Mouse (Mus musculus) myocyte (in vitro differentiated cells): Measurements from ENCODE around the gene Rimklb. TPM values are rescaled to one million over a fixed set of nuclear protein-coding genes. Genes with fewer than 3 reads are reported as not detected.

Experiments used
- H3K27me3 ChIP-seq: one replicate; pipeline ENCODE4 v1.6.1; 2011; ENCODE audit not compliant: control insufficient read depth, insufficient read depth, insufficient read length
- H3K36me3 ChIP-seq: one replicate; pipeline ENCODE4 v1.6.1; 2011; ENCODE audit not compliant: control insufficient read depth, insufficient read depth
- H3K4me2 ChIP-seq: one replicate; pipeline ENCODE4 v1.6.1; 2011; ENCODE audit warnings: low read depth, control low read depth
- H3K4me3 ChIP-seq: one replicate; pipeline ENCODE4 v1.5.1; 2011; ENCODE audit warnings: mild to moderate bottlenecking, control low read depth, moderate library complexity
- H3K79me2 ChIP-seq: one replicate; pipeline ENCODE4 v1.6.1; 2011; ENCODE audit not compliant: control insufficient read depth, insufficient read depth
- H3ac ChIP-seq: one replicate; pipeline ENCODE4 v1.6.1; 2011; ENCODE audit not compliant: control insufficient read depth, insufficient read length
- CEBPB ChIP-seq: IDR thresholded peaks from 2 replicates; pipeline ENCODE4 v1.6.1; 2011; ENCODE audit warnings: mild to moderate bottlenecking, moderate library complexity; ENCODE audit not compliant: poor library complexity, insufficient read depth, severe bottlenecking
- E2F4 ChIP-seq: IDR thresholded peaks from one replicate; pipeline ENCODE4 v1.6.1; 2011; ENCODE audit warnings: mild to moderate bottlenecking, control low read depth, moderate library complexity; ENCODE audit not compliant: insufficient read depth
- MAX ChIP-seq: IDR thresholded peaks from one replicate; pipeline ENCODE4 v1.6.1; 2011; ENCODE audit warnings: low read depth, mild to moderate bottlenecking, control low read depth
- MYOD1 ChIP-seq, 3 experiments: IDR thresholded peaks; one replicate each; pipeline ENCODE4 v1.6.1; 2011; ENCODE audit warnings: control low read depth in 2 of 3, low read depth in 2 of 3, mild to moderate bottlenecking in 2 of 3, moderate library complexity in 1 of 3; ENCODE audit not compliant: insufficient read length in 2 of 3, control insufficient read depth in 1 of 3
- MYOG ChIP-seq, 3 experiments: IDR thresholded peaks; one replicate each; pipeline ENCODE4 v1.6.1; 2011; ENCODE audit warnings: control low read depth in 2 of 3, low read depth in 2 of 3, mild to moderate bottlenecking in 2 of 3; ENCODE audit not compliant: insufficient read length in 2 of 3, control insufficient read depth in 1 of 3, insufficient read depth in 1 of 3
- POLR2A ChIP-seq: IDR thresholded peaks from one replicate; pipeline ENCODE4 v1.6.1; 2011; ENCODE audit warnings: low read depth, mild to moderate bottlenecking, control low read depth, moderate library complexity; ENCODE audit not compliant: insufficient read length
- POLR2AphosphoS2 ChIP-seq: IDR thresholded peaks from one replicate; pipeline ENCODE4 v1.6.1; 2011; ENCODE audit warnings: low read depth, control low read depth; ENCODE audit not compliant: insufficient read length
- REST ChIP-seq: IDR thresholded peaks from one replicate; pipeline ENCODE4 v1.6.1; 2011; ENCODE audit warnings: mild to moderate bottlenecking, control low read depth, moderate library complexity; ENCODE audit not compliant: insufficient read depth, insufficient read length
- SRF ChIP-seq: IDR thresholded peaks from one replicate; pipeline ENCODE4 v1.6.1; 2011; ENCODE audit warnings: low read depth; ENCODE audit not compliant: control insufficient read depth, insufficient read length
- TCF12 ChIP-seq: IDR thresholded peaks from one replicate; pipeline ENCODE4 v1.6.1; 2011; ENCODE audit warnings: mild to moderate bottlenecking, control low read depth; ENCODE audit not compliant: poor library complexity, insufficient read depth, severe bottlenecking
- TCF3 ChIP-seq: IDR thresholded peaks from one replicate; pipeline ENCODE4 v1.6.1; 2011; ENCODE audit warnings: low read depth, control low read depth; ENCODE audit not compliant: insufficient read length
- USF1 ChIP-seq: IDR thresholded peaks from one replicate; pipeline ENCODE4 v1.6.1; 2011; ENCODE audit warnings: low read depth, mild to moderate bottlenecking, control low read depth, moderate library complexity
- polyA plus RNA-seq: library from polyadenylated mRNA; unstranded; fragments of >200 nt; fragmentation: generic; extraction: Trizol; gene quantifications from one replicate; pipeline ENCODE4 v1.2.1, GENCODE M21; 2012; ENCODE audit warnings: missing spikeins

Gene Rimklb
- polyA plus RNA-seq, 1 experiment: not detected

DNA sequence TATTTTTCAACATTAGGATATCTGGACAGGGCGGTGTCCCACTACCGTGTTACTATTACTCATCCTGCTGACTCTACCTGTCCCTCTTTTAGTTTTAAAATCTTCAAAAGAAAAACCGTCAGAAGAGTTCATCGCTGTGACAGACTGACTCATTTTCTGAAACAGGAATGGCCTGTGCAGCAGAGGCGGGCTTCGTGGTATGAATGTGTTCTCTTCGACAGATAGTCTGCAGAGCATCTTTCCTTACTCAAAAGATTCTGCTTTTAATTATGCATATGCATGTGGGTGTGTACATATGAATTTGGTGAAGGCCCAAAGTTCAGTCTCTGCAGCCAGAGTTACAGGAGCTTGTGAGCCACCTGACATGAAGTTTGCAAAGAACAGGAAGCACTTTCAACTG is 50.7 kb downstream of the Rimklb start:
- Histone ChIP-seq H3ac (no peak overlapping the region), H3K79me2 (no peaks in the 10 kb centered on the region), H3K36me3 (no peaks in the 10 kb centered on the region), H3K4me3 (no peak overlapping the region), H3K27me3 (no peaks in the 10 kb centered on the region), H3K4me2 (no peak overlapping the region)
- TF ChIP-seq TCF3: no peak
- no peak for TF ChIP-seq POLR2A
- TF ChIP-seq MAX: no peak
- TF ChIP-seq POLR2AphosphoS2: no peak
- no peak for TF ChIP-seq REST

DNA sequence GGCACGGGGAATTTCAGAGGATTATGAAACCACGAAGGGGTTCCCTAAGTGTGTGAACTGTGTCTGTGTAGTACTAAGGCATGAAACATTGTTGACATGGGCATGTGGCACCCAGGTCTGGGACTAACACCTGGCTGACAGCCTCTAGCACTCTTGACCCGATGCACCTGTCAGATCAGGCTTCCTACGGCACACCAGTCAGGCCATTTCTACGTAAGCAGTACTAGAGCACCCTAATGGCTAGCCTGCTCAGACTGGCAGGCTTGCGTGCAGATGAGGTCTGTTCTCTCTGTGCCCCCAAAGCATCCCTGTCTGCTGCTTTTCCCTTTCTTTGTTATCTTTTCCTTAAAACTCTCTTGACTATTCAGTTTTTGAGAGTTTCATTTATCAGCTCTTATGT is 53.3 kb downstream of the Rimklb start:
- no peaks in the 10 kb centered on the region for H3K27me3 ChIP-seq
- no peak overlapping the region for H3K4me2 ChIP-seq
- no peaks in the 10 kb centered on the region for H3K79me2 ChIP-seq
- TF ChIP-seq REST: no peak
- TF ChIP-seq MAX: no peak
- TF ChIP-seq E2F4: no peak
- TF ChIP-seq MYOG (IDR thresholded peaks at IDR 0.05; ENCODE audit: control insufficient read depth in 1 of 3, insufficient read depth in 1 of 3, insufficient read length in 2 of 3, low read depth in 2 of 3): no peak
- TF ChIP-seq TCF12: no peak
- TF ChIP-seq TCF3: no peak
- TF ChIP-seq MYOD1 (IDR thresholded peaks at IDR 0.05; ENCODE audit: control insufficient read depth in 1 of 3, insufficient read length in 2 of 3, low read depth in 2 of 3): no peak
- no peak for TF ChIP-seq USF1
- TF ChIP-seq SRF: no peak
- H3ac ChIP-seq: no peak overlapping the region
- no peak overlapping the region for H3K4me3 ChIP-seq
- H3K36me3 ChIP-seq: no peaks in the 10 kb centered on the region

DNA sequence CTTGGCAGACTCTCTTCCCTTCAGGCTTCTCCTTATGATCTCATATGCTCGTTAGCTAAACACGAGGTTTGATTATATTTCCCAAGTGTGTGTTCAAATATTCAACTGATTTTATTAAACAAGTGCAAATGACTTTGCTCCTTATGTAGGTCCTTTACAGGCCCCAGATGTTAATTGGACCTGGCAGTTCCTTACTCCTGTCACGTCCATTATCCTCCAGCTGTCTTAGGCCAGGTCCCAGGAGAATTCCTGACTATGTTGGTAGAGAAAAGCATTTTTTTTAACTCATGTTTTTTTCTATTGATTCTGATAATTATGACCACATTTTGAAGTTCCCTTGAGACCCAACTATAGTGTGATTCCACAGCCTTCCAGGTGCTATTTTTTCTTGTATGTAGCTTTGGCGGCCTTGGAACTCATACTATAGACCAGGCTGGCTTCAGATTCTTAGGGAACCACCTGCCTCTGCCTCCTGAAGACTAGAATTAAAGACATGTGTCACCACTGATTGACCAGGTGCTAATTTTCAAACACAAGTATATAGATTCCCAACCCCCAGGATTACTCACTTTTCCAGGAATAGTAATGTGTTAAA is 57.8 kb downstream of the Rimklb start:
- Histone ChIP-seq H3ac (no peak overlapping the region), H3K4me2 (no peak overlapping the region), H3K27me3 (no peaks in the 10 kb centered on the region), H3K79me2 (no peaks in the 10 kb centered on the region), H3K36me3 (no peaks in the 10 kb centered on the region), H3K4me3 (no peak overlapping the region)
- TF ChIP-seq TCF12 (no peak), MAX (no peak), REST (no peak), E2F4 (no peak), CEBPB (no peak)

DNA sequence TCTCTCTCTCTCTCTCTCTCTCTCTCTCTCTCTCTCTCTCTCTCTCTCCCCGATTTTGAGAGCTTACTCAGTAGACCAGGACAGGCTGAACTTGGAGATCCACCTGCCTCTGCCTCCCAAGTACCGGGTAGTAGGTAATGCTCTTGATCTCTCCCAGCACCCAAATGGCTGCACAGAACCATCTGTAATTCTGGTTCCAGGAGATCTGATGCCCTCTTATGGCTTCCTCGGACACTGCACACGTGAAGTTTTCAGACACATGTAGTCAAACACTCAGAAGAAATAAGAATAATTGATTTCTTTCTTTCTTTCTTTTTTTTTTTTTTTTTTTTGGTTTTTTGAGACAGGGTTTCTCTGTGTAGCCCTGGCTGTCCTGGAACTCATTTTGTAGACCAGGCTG is 59.3 kb downstream of the Rimklb start:
- Histone ChIP-seq H3K27me3 (no peaks in the 10 kb centered on the region), H3K79me2 (no peaks in the 10 kb centered on the region), H3K4me2 (no peak overlapping the region), H3ac (no peak overlapping the region), H3K36me3 (no peaks in the 10 kb centered on the region), H3K4me3 (no peak overlapping the region)
- TF ChIP-seq POLR2AphosphoS2 (no peak), POLR2A (no peak), MAX (no peak), E2F4 (no peak), TCF12 (no peak)

DNA sequence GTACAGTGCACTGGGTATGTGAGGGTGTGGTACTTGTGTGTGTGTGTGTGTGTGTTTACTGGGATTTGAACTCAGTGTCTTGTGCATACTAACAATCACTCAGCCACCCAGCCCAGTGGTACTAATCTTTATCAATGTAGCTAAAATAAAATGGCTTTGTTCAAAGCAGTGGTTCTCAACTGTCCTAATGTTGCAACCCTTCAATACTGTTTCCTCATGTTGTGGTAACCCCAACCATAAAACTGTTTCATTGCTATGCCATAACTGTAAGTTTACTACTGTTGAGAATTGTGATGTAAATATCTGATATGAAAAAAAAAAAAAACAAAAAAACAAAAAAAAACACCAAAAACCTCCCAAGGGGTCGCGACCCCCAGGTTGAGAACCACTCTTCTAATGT is 63.3 kb downstream of the Rimklb start:
- TF ChIP-seq SRF (no peak), POLR2A (no peak), CEBPB (no peak), TCF12 (no peak), REST (no peak), E2F4 (no peak), MAX (no peak), POLR2AphosphoS2 (no peak), MYOD1 (IDR thresholded peaks at IDR 0.05; ENCODE audit: control insufficient read depth in 1 of 3, insufficient read length in 2 of 3, low read depth in 2 of 3) (no peak), TCF3 (no peak), USF1 (no peak), MYOG (IDR thresholded peaks at IDR 0.05; ENCODE audit: control insufficient read depth in 1 of 3, insufficient read depth in 1 of 3, insufficient read length in 2 of 3, low read depth in 2 of 3) (no peak)
- no peak overlapping the region for H3K4me2 ChIP-seq
- no peak overlapping the region for H3K4me3 ChIP-seq

More for the DNA sequence above, 63.3 kb downstream of the Rimklb start:
- Histone ChIP-seq H3K79me2 (no peaks in the 10 kb centered on the region), H3ac (no peak overlapping the region), H3K36me3 (no peaks in the 10 kb centered on the region), H3K27me3 (no peaks in the 10 kb centered on the region)
